Mouse (Mus musculus): ENCODE measurements around the gene Iqgap1. TPM values are rescaled to one million over a fixed set of nuclear protein-coding genes. Genes with fewer than 3 reads are reported as not detected.

Gene Iqgap1
- polyA plus RNA-seq, 1 experiment, result 112 TPM

GRCm38 (mm10) chr7:80778958-80779669 is 46.7 kb downstream of the Iqgap1 start:
- H3K36me3 ChIP-seq (ENCODE audit: control insufficient read depth, insufficient read depth, low read length), result no peaks in the 10 kb centered on the region
- no peak for TF ChIP-seq CTCF (IDR thresholded peaks at IDR 0.05; ENCODE audit: borderline replicate concordance, control insufficient read depth, extremely low read depth, insufficient read depth, low read length, poor library complexity)
- no peak for TF ChIP-seq POLR2A (IDR thresholded peaks at IDR 0.05; ENCODE audit: control insufficient read depth, extremely low read depth, insufficient read depth, low read length, poor library complexity)
- H3K27ac ChIP-seq (ENCODE audit: control insufficient read depth, insufficient read depth, low read length), result peak overlapping the region; percentile 72; the same call in 1 of the 2 replicates
- peaks cover 53% of the 10 kb centered on the region for H3K4me1 ChIP-seq (replicated peaks; ENCODE audit: control insufficient read depth, insufficient read depth, low read length)
- no peaks in the 10 kb centered on the region for H3K27me3 ChIP-seq (ENCODE audit: control insufficient read depth, insufficient read depth, low read length)
- peak; percentile 74 for DNase-seq
- 0 out of 2 replicates have a peak overlapping the region, but pooled peaks have one; percentile 1 for H3K4me3 ChIP-seq (ENCODE audit: control insufficient read depth, insufficient read depth, low read length)
- 5% methylated on average over 12 of the region's 12 CpGs for WGBS

GRCm38 (mm10) chr7:80778376-80778775 is 47.4 kb downstream of the Iqgap1 start:
- no peak overlapping the region for H3K27ac ChIP-seq (ENCODE audit: control insufficient read depth, insufficient read depth, low read length)
- TF ChIP-seq POLR2A (IDR thresholded peaks at IDR 0.05; ENCODE audit: control insufficient read depth, extremely low read depth, insufficient read depth, low read length, poor library complexity) (no peak), CTCF (IDR thresholded peaks at IDR 0.05; ENCODE audit: borderline replicate concordance, control insufficient read depth, extremely low read depth, insufficient read depth, low read length, poor library complexity) (no peak)
- no peak overlapping the region for H3K4me3 ChIP-seq (ENCODE audit: control insufficient read depth, insufficient read depth, low read length)
- peaks cover 52% of the 10 kb centered on the region for H3K4me1 ChIP-seq (replicated peaks; ENCODE audit: control insufficient read depth, insufficient read depth, low read length)
- no peaks in the 10 kb centered on the region for H3K36me3 ChIP-seq (ENCODE audit: control insufficient read depth, insufficient read depth, low read length)
- H3K27me3 ChIP-seq (ENCODE audit: control insufficient read depth, insufficient read depth, low read length), result no peaks in the 10 kb centered on the region
- WGBS, result 69% methylated on average over 6 of the region's 6 CpGs
- DNase-seq, result no peak

GRCm38 (mm10) chr7:80777151-80777550 is 48.6 kb downstream of the Iqgap1 start:
- no peak overlapping the region for H3K27ac ChIP-seq (ENCODE audit: control insufficient read depth, insufficient read depth, low read length)
- peaks cover 43% of the 10 kb centered on the region for H3K4me1 ChIP-seq (replicated peaks; ENCODE audit: control insufficient read depth, insufficient read depth, low read length)
- H3K27me3 ChIP-seq (ENCODE audit: control insufficient read depth, insufficient read depth, low read length), result no peaks in the 10 kb centered on the region
- no peaks in the 10 kb centered on the region for H3K36me3 ChIP-seq (ENCODE audit: control insufficient read depth, insufficient read depth, low read length)
- H3K4me3 ChIP-seq (ENCODE audit: control insufficient read depth, insufficient read depth, low read length), result no peak overlapping the region
- TF ChIP-seq CTCF (IDR thresholded peaks at IDR 0.05; ENCODE audit: borderline replicate concordance, control insufficient read depth, extremely low read depth, insufficient read depth, low read length, poor library complexity) (no peak), POLR2A (IDR thresholded peaks at IDR 0.05; ENCODE audit: control insufficient read depth, extremely low read depth, insufficient read depth, low read length, poor library complexity) (no peak)
- WGBS, result 88% methylated on average over 8 of the region's 8 CpGs
- DNase-seq, result no peak

GRCm38 (mm10) chr7:80776090-80776489 is 49.7 kb downstream of the Iqgap1 start:
- TF ChIP-seq CTCF (IDR thresholded peaks at IDR 0.05; ENCODE audit: borderline replicate concordance, control insufficient read depth, extremely low read depth, insufficient read depth, low read length, poor library complexity) (no peak), POLR2A (IDR thresholded peaks at IDR 0.05; ENCODE audit: control insufficient read depth, extremely low read depth, insufficient read depth, low read length, poor library complexity) (no peak)
- peaks cover 35% of the 10 kb centered on the region for H3K4me1 ChIP-seq (replicated peaks; ENCODE audit: control insufficient read depth, insufficient read depth, low read length)
- H3K36me3 ChIP-seq (ENCODE audit: control insufficient read depth, insufficient read depth, low read length), result no peaks in the 10 kb centered on the region
- H3K27ac ChIP-seq (ENCODE audit: control insufficient read depth, insufficient read depth, low read length), result no peak overlapping the region
- no peaks in the 10 kb centered on the region for H3K27me3 ChIP-seq (ENCODE audit: control insufficient read depth, insufficient read depth, low read length)
- H3K4me3 ChIP-seq (ENCODE audit: control insufficient read depth, insufficient read depth, low read length), result no peak overlapping the region
- no peak for DNase-seq
- 73% methylated on average over 3 of the region's 3 CpGs for WGBS

- TF ChIP-seq POLR2A (IDR thresholded peaks at IDR 0.05; ENCODE audit: control insufficient read depth, extremely low read depth, insufficient read depth, low read length, poor library complexity) (no peak), CTCF (IDR thresholded peaks at IDR 0.05; ENCODE audit: borderline replicate concordance, control insufficient read depth, extremely low read depth, insufficient read depth, low read length, poor library complexity) (no peak)
- no peak for DNase-seq
- WGBS, result 65% methylated on average over 10 of the region's 10 CpGs
- Histone ChIP-seq H3K4me3 (ENCODE audit: control insufficient read depth, insufficient read depth, low read length) (no peak overlapping the region), H3K27me3 (ENCODE audit: control insufficient read depth, insufficient read depth, low read length) (no peaks in the 10 kb centered on the region), H3K4me1 (replicated peaks; ENCODE audit: control insufficient read depth, insufficient read depth, low read length) (peaks cover 35% of the 10 kb centered on the region), H3K36me3 (ENCODE audit: control insufficient read depth, insufficient read depth, low read length) (no peaks in the 10 kb centered on the region), H3K27ac (ENCODE audit: control insufficient read depth, insufficient read depth, low read length) (no peak overlapping the region)
These were observed 50.3 kb downstream of the Iqgap1 start for GRCm38 (mm10) chr7:80775448-80775904.

GRCm38 (mm10) chr7:80774615-80775447 is 50.9 kb downstream of the Iqgap1 start:
- no peaks in the 10 kb centered on the region for H3K36me3 ChIP-seq (ENCODE audit: control insufficient read depth, insufficient read depth, low read length)
- peaks cover 33% of the 10 kb centered on the region for H3K4me1 ChIP-seq (replicated peaks; ENCODE audit: control insufficient read depth, insufficient read depth, low read length)
- 86% methylated on average over 15 of the region's 15 CpGs for WGBS
- DNase-seq, result no peak
- H3K27ac ChIP-seq (ENCODE audit: control insufficient read depth, insufficient read depth, low read length), result peak overlapping the region; percentile 20; the same call in 1 of the 2 replicates
- H3K27me3 ChIP-seq (ENCODE audit: control insufficient read depth, insufficient read depth, low read length), result no peaks in the 10 kb centered on the region
- TF ChIP-seq CTCF (IDR thresholded peaks at IDR 0.05; ENCODE audit: borderline replicate concordance, control insufficient read depth, extremely low read depth, insufficient read depth, low read length, poor library complexity) (no peak), POLR2A (IDR thresholded peaks at IDR 0.05; ENCODE audit: control insufficient read depth, extremely low read depth, insufficient read depth, low read length, poor library complexity) (no peak)
- H3K4me3 ChIP-seq (ENCODE audit: control insufficient read depth, insufficient read depth, low read length), result no peak overlapping the region
